In genomic region chr3:123267741-123268201, GRCm38 (mm10) we compare ENCODE assay signal across 8 mouse cellular contexts. TPM values are rescaled to one million over a fixed set of nuclear protein-coding genes. Genes with fewer than 3 reads are reported as not detected.
DNase-seq lines count a peak whose midpoint lies in the region; ATAC-seq lines count a peak whose summit lies in the region.

No protein-coding gene starts in this region.

- H3K4me3 ChIP-seq in hindbrain, embryonic 10.5 days: peak overlapping the region; percentile 83
- H3K4me3 ChIP-seq in lung, embryonic 15.5 days: peak overlapping the region; percentile 61

- peak overlapping the region; percentile 55 for H3K9ac ChIP-seq in lung, embryonic 15.5 days

- H3K9me3 ChIP-seq in hindbrain, embryonic 10.5 days: no peaks in the 10 kb centered on the region
- H3K9me3 ChIP-seq in lung, embryonic 15.5 days: no peaks in the 10 kb centered on the region

- peak; percentile 88 for DNase-seq in Muller cell, postnatal 12 days (ENCODE audit: inconsistent ontology term)
- DNase-seq in cerebellum, adult 9-11 months: peak; percentile 60
- peak; percentile 28 to 39 for DNase-seq in frontal cortex, postnatal 10 days (ENCODE audit: low spot score in 2 of 2)
- DNase-seq in hindbrain, embryonic 10.5 days (ENCODE audit: low spot score): peak; percentile 54
- peak; percentile 22 for DNase-seq in layer of hippocampus, adult 9-10 months (ENCODE audit: low spot score)
- peak; percentile 30 for DNase-seq in ovary, adult 18-20 months (ENCODE audit: low spot score)
- peak; percentile 62 for DNase-seq in urinary bladder, adult 2 months (ENCODE audit: low spot score)

- H3K4me1 ChIP-seq in hindbrain, embryonic 10.5 days (replicated peaks): peaks cover 13% of the 10 kb centered on the region
- H3K4me1 ChIP-seq in lung, embryonic 15.5 days: peaks cover 4% of the 10 kb centered on the region; the same call in 1 of the 2 replicates

- WGBS in hindbrain, embryonic 10.5 days: under 1% methylated on average over 25 of the region's 25 CpGs
- under 1% methylated on average over 25 of the region's 25 CpGs for WGBS in lung, embryonic 15.5 days

- peaks cover 46% of the 10 kb centered on the region for H3K27me3 ChIP-seq in hindbrain, embryonic 10.5 days (ENCODE audit: insufficient read depth, poor library complexity, severe bottlenecking)
- no peaks in the 10 kb centered on the region for H3K27me3 ChIP-seq in lung, embryonic 15.5 days

- peak overlapping the region; percentile 80 for H3K27ac ChIP-seq in hindbrain, embryonic 10.5 days
- peak overlapping the region; percentile 69 for H3K27ac ChIP-seq in lung, embryonic 15.5 days

- H3K36me3 ChIP-seq in hindbrain, embryonic 10.5 days: no peaks in the 10 kb centered on the region
- peaks cover 26% of the 10 kb centered on the region for H3K36me3 ChIP-seq in lung, embryonic 15.5 days

- ATAC-seq in lung, embryonic 15.5 days (ENCODE audit: borderline replicate concordance, extremely low read depth, low FRiP score, low TSS enrichment): peak; percentile 61

- H3K4me2 ChIP-seq in lung, embryonic 15.5 days: peak overlapping the region; percentile 72

RNA-seq across cellular contexts. Expression of gene Sec24d, which starts 0.5 kb away (rescaled TPM):
- polyA plus RNA-seq in hindbrain, embryonic 10.5 days (2016; fragmentation: Nextera tagmentation; extraction: Ambion mirVana): 20.1 and 20.2 TPM in 2 replicates
- 67.2 and 75.2 TPM in 2 replicates for polyA plus RNA-seq in lung, embryonic 15.5 days (2015; fragmentation: Nextera tagmentation; extraction: Ambion mirVana)
- polyA plus RNA-seq in urinary bladder, adult 2 months (2012; rRNA removed): 51.2 and 58.9 TPM in 2 replicates

RNA-seq across cellular contexts. Expression of gene Synpo2, which starts 31.8 kb away (rescaled TPM):
- polyA plus RNA-seq in hindbrain, embryonic 10.5 days (2016; fragmentation: Nextera tagmentation; extraction: Ambion mirVana): 2.8 and 3.4 TPM in 2 replicates
- polyA plus RNA-seq in lung, embryonic 15.5 days (2015; fragmentation: Nextera tagmentation; extraction: Ambion mirVana): 11.3 and 12.2 TPM in 2 replicates
- 240 and 396 TPM in 2 replicates for polyA plus RNA-seq in urinary bladder, adult 2 months (2012; rRNA removed)

Comparison
In these comparisons a context has a peak if more than half of its experiments do, and no peak if none do; other contexts are left out.
1. Peak in every context shown above with its lines: DNase-seq, ATAC-seq, H3K4me3 ChIP-seq and H3K27ac ChIP-seq.
2. DNase-seq: peak in every context shown above with its lines; median percentile 88 in Muller cell, postnatal 12 days; 62 in urinary bladder, adult 2 months; 60 in cerebellum, adult 9-11 months; 54 in hindbrain, embryonic 10.5 days; 34 in frontal cortex, postnatal 10 days; 30 in ovary, adult 18-20 months; 22 in layer of hippocampus, adult 9-10 months.
3. RNA of gene Synpo2, which starts 31.8 kb away (polyA plus RNA-seq): 240 to 396 TPM in urinary bladder, adult 2 months; 11.3 to 12.2 TPM in lung, embryonic 15.5 days and 2.8 to 3.4 TPM in hindbrain, embryonic 10.5 days; every median in the first group is over 10 times any median in the second.